Mouse (Mus musculus) testis, adult 2 months (tissue): ENCODE data around the gene Enox1. TPM values are rescaled to one million over a fixed set of nuclear protein-coding genes. Genes with fewer than 3 reads are reported as not detected.

ENCODE experiments used
- H3K27ac ChIP-seq: fragments of 200-500 bp; 2 replicates; pipeline ENCODE4 v1.5.1; 2012; ENCODE audit warnings: low read depth, low read length; ENCODE audit not compliant: control insufficient read depth, insufficient read depth
- H3K27me3 ChIP-seq: fragments of 200-500 bp; 2 replicates; pipeline ENCODE4 v1.6.1; 2012; ENCODE audit warnings: mild to moderate bottlenecking, low read length, moderate library complexity; ENCODE audit not compliant: control insufficient read depth, insufficient read depth
- H3K36me3 ChIP-seq: fragments of 200-500 bp; 2 replicates; pipeline ENCODE4 v1.6.1; 2012; ENCODE audit warnings: mild to moderate bottlenecking, low read length; ENCODE audit not compliant: control insufficient read depth, insufficient read depth
- H3K4me1 ChIP-seq: fragments of 200-500 bp; 2 replicates; pipeline ENCODE4 v1.6.1; 2012; ENCODE audit warnings: low read length; ENCODE audit not compliant: control insufficient read depth, insufficient read depth
- H3K4me3 ChIP-seq: fragments of 200-500 bp; 2 replicates; pipeline ENCODE4 v1.5.1; 2012; ENCODE audit warnings: low read depth, mild to moderate bottlenecking, low read length, moderate library complexity, mixed read lengths; ENCODE audit not compliant: control insufficient read depth
- CTCF ChIP-seq: fragments of 200-500 bp; IDR thresholded peaks from 2 replicates; pipeline ENCODE4 v1.5.1; 2012; ENCODE audit warnings: low read depth, mild to moderate bottlenecking, inconsistent platforms, low read length, moderate library complexity; ENCODE audit not compliant: control insufficient read depth, insufficient read depth, insufficient replicate concordance
- POLR2A ChIP-seq: fragments of 200-500 bp; IDR thresholded peaks from 2 replicates; pipeline ENCODE4 v1.6.1; 2012; ENCODE audit warnings: low read depth, mild to moderate bottlenecking, inconsistent platforms, low read length, moderate library complexity; ENCODE audit not compliant: control insufficient read depth
- polyA plus RNA-seq: library from polyadenylated mRNA; depleted of rRNA; stranded (reverse); fragments of >200 nt; gene quantifications from 2 replicates; pipeline ENCODE4 v1.2.3, GENCODE M21; 2012

Gene Enox1
- polyA plus RNA-seq, 1 experiment: 3.9 TPM

- TF ChIP-seq CTCF: no peak
- no peak for TF ChIP-seq POLR2A
- H3K4me3 ChIP-seq: peak overlapping the region; percentile 1; the same call in 1 of the 2 replicates
- H3K27me3 ChIP-seq: no peaks in the 10 kb centered on the region
- no peak overlapping the region for H3K27ac ChIP-seq
- H3K36me3 ChIP-seq: no peaks in the 10 kb centered on the region
- no peaks in the 10 kb centered on the region for H3K4me1 ChIP-seq
Observed at GRCm38 (mm10) chr14:77706511-77707246, 550.1 kb downstream of the Enox1 start.

DNA sequence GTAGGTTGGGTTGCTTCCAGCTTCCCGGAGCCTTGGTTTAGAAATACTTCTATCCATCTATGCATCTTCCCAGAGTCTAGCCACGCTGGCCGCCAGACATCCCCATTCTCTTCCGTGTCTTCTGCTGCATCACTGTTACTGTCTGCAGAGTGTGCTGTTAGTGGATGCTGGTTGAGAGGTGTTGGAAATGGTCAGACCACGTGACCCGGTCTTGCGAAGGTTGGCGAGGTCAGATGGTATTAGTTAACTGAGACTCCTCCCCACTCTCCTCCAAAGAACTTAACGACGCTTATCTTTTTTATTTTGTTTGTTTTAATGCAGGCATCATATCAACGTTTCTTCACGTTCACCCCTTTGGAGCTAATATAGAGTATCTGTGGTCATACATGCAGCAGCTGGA is 550.7 kb downstream of the Enox1 start:
- no peaks in the 10 kb centered on the region for H3K27me3 ChIP-seq
- no peak overlapping the region for H3K27ac ChIP-seq
- H3K36me3 ChIP-seq: no peaks in the 10 kb centered on the region
- no peaks in the 10 kb centered on the region for H3K4me1 ChIP-seq
- TF ChIP-seq CTCF (no peak), POLR2A (no peak)
- no peak overlapping the region; the same call in 1 of the 2 replicates for H3K4me3 ChIP-seq

- H3K27ac ChIP-seq: no peak overlapping the region
- TF ChIP-seq POLR2A (no peak), CTCF (no peak)
- H3K4me3 ChIP-seq: no peak overlapping the region
- no peaks in the 10 kb centered on the region for H3K4me1 ChIP-seq
- no peaks in the 10 kb centered on the region for H3K27me3 ChIP-seq
- H3K36me3 ChIP-seq: no peaks in the 10 kb centered on the region
Observed at GRCm38 (mm10) chr14:77708354-77709150, 552.0 kb downstream of the Enox1 start.

GRCm38 (mm10) chr14:77714931-77715535 is 558.5 kb downstream of the Enox1 start:
- no peak overlapping the region for H3K4me3 ChIP-seq
- no peak overlapping the region for H3K27ac ChIP-seq
- TF ChIP-seq CTCF: no peak
- no peak for TF ChIP-seq POLR2A
- no peaks in the 10 kb centered on the region for H3K27me3 ChIP-seq
- H3K36me3 ChIP-seq: no peaks in the 10 kb centered on the region
- no peaks in the 10 kb centered on the region for H3K4me1 ChIP-seq

GRCm38 (mm10) chr14:77716981-77717380 is 560.4 kb downstream of the Enox1 start:
- no peak overlapping the region for H3K4me3 ChIP-seq
- H3K27me3 ChIP-seq: no peaks in the 10 kb centered on the region
- H3K4me1 ChIP-seq: no peaks in the 10 kb centered on the region
- no peaks in the 10 kb centered on the region for H3K36me3 ChIP-seq
- no peak for TF ChIP-seq POLR2A
- no peak overlapping the region for H3K27ac ChIP-seq

- TF ChIP-seq CTCF: no peak
- no peak for TF ChIP-seq POLR2A
- Histone ChIP-seq H3K27ac (no peak overlapping the region), H3K27me3 (no peaks in the 10 kb centered on the region), H3K36me3 (no peaks in the 10 kb centered on the region), H3K4me1 (no peaks in the 10 kb centered on the region), H3K4me3 (no peak overlapping the region)
Observed at GRCm38 (mm10) chr14:77718814-77719213, 562.3 kb downstream of the Enox1 start.

DNA sequence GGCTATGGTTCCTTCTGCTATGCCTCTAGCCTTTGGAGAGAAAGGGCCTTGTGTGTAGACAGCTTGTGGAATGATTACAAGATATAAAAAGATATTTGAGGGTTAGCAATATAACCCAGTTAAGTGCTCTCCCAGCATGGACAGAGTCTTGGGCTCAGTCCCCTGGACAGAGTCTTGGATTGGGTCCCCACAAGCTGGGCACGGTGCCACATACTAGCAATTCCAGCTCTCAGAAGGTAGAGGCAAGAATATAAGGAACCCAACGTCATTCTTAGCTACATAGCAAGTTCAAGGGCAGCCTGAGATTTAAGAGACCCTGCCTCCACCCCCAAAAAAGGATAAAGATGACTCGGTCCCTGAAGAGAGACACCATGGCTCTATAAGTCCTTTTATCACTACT is 581.5 kb downstream of the Enox1 start:
- no peaks in the 10 kb centered on the region for H3K36me3 ChIP-seq
- no peaks in the 10 kb centered on the region for H3K4me1 ChIP-seq
- no peak overlapping the region for H3K27ac ChIP-seq
- H3K4me3 ChIP-seq: no peak overlapping the region
- TF ChIP-seq POLR2A: no peak
- TF ChIP-seq CTCF: no peak
- no peaks in the 10 kb centered on the region for H3K27me3 ChIP-seq
